Mouse (Mus musculus) hindbrain, embryonic 13.5 days (tissue): ENCODE data around the gene Tmem104. TPM values are rescaled to one million over a fixed set of nuclear protein-coding genes. Genes with fewer than 3 reads are reported as not detected.

Source experiments
- ATAC-seq: fragments of 200-750 bp; cut with Nextera tagmentation; 2 replicates; pipeline ENCODE4 v1.8.0; 2017; ENCODE audit warnings: moderate TSS enrichment; ENCODE audit not compliant: low FRiP score
- H3K27ac ChIP-seq: fragments of 300-500 bp; sonication (generic); 2 replicates; pipeline ENCODE4 v1.5.1; 2015; ENCODE audit warnings: inconsistent platforms, mild to moderate bottlenecking, moderate library complexity
- H3K27me3 ChIP-seq: fragments of 300-500 bp; sonication (generic); 2 replicates; pipeline ENCODE4 v1.6.1; 2015; ENCODE audit warnings: mild to moderate bottlenecking, inconsistent platforms
- H3K36me3 ChIP-seq: fragments of 300-500 bp; sonication (generic); 2 replicates; pipeline ENCODE4 v1.6.1; 2015; ENCODE audit warnings: mild to moderate bottlenecking, inconsistent platforms
- H3K4me1 ChIP-seq: fragments of 300-500 bp; sonication (generic); replicated peaks from 2 replicates; pipeline ENCODE4 v1.6.1; 2015; ENCODE audit warnings: inconsistent platforms
- H3K4me2 ChIP-seq: fragments of 300-500 bp; sonication (generic); 2 replicates; pipeline ENCODE4 v1.6.1; 2015; ENCODE audit warnings: inconsistent platforms, mild to moderate bottlenecking, moderate library complexity
- H3K4me3 ChIP-seq: fragments of 300-500 bp; sonication (generic); 2 replicates; pipeline ENCODE4 v1.5.1; 2015; ENCODE audit warnings: mild to moderate bottlenecking, inconsistent platforms
- H3K9ac ChIP-seq: fragments of 300-500 bp; sonication (generic); 2 replicates; pipeline ENCODE4 v1.6.1; 2015; ENCODE audit warnings: mild to moderate bottlenecking, inconsistent platforms
- H3K9me3 ChIP-seq: fragments of 300-500 bp; sonication (generic); 2 replicates; pipeline ENCODE4 v1.6.1; 2016; ENCODE audit warnings: inconsistent platforms
- WGBS: fragments of 180-500 bp; shearing (Covaris S2); methylation state at CpG from one replicate; pipeline ENCODE4 v1.1.7; 2015; 5-methylcytosine and 5-hydroxymethylcytosine counted together
- polyA plus RNA-seq: library from polyadenylated mRNA; unstranded; fragments of >200 nt; fragmentation: Nextera tagmentation; extraction: Ambion mirVana; gene quantifications from 2 replicates; pipeline ENCODE4 v1.2.1, GENCODE M21; 2015

Gene Tmem104
- polyA plus RNA-seq, 1 experiment from 2014 or later = 12.1 TPM

- Histone ChIP-seq H3K9ac (no peak overlapping the region), H3K4me1 (peaks cover 73% of the 10 kb centered on the region), H3K9me3 (no peaks in the 10 kb centered on the region), H3K27ac (no peak overlapping the region), H3K36me3 (peaks cover 24% of the 10 kb centered on the region), H3K4me3 (no peak overlapping the region), H3K4me2 (no peak overlapping the region), H3K27me3 (peaks cover 67% of the 10 kb centered on the region)
- ATAC-seq = no peak
- WGBS = 76% methylated on average over 3 of the region's 3 CpGs
Observed at GRCm38 (mm10) chr11:115242746-115243145, 55.5 kb downstream of the Tmem104 start.

DNA sequence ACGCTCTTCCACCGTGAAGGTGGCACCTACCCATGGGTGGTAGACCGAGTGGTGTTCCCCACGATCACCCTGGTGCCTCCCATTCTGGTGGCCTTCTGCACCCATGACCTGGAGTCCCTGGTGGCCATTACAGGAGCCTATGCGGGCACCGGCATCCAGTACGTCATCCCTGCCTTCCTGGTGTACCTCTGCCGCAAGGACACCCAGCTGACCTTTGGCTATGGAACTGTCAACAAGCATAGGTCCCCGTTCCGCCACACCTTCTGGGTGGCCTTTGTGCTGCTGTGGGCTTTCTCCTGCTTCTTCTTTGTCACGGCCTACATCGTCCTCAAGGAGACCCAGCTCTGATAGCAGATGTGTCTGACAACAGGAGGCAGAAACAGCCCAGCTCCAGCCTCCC, 56.5 kb downstream of the Tmem104 start:
- Histone ChIP-seq H3K27me3 (peaks cover 74% of the 10 kb centered on the region), H3K4me3 (no peak overlapping the region), H3K36me3 (peaks cover 24% of the 10 kb centered on the region), H3K4me2 (no peak overlapping the region), H3K4me1 (peaks cover 77% of the 10 kb centered on the region), H3K9me3 (no peaks in the 10 kb centered on the region), H3K27ac (no peak overlapping the region), H3K9ac (no peak overlapping the region)
- ATAC-seq = no peak
- 85% methylated on average over 12 of the region's 12 CpGs for WGBS

GRCm38 (mm10) chr11:115244840-115245239, 57.6 kb downstream of the Tmem104 start:
- Histone ChIP-seq H3K4me1 (peaks cover 74% of the 10 kb centered on the region), H3K9ac (no peak overlapping the region; the same call in 1 of the 2 replicates), H3K4me3 (no peak overlapping the region), H3K27ac (no peak overlapping the region), H3K27me3 (peaks cover 76% of the 10 kb centered on the region), H3K9me3 (no peaks in the 10 kb centered on the region), H3K4me2 (no peak overlapping the region), H3K36me3 (peaks cover 24% of the 10 kb centered on the region)
- no peak for ATAC-seq
- 72% methylated on average over 8 of the region's 8 CpGs for WGBS

DNA sequence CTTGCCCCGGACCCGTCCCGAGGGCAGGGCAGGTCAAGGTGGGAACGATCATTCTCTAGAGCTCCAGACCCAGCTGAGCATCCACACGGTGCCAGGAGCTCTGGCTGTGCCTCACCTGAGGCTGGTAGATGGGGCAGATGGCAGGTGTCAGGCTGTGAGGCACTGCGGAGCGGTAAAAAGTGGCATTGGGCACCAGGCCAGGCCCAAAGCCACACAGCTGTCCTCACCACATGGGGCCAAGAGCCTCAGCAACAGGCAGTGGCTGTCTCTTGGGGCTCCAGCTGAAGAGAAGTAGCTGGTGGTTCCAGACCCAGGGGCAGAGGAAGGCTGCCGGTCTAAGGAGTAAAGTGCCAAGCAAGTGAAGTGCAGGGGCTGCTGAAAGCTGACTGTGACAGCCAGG, 59.1 kb downstream of the Tmem104 start:
- no peak for ATAC-seq
- H3K4me3 ChIP-seq = no peak overlapping the region
- no peak overlapping the region; the same call in 1 of the 2 replicates for H3K9ac ChIP-seq
- H3K36me3 ChIP-seq = peaks cover 24% of the 10 kb centered on the region
- H3K9me3 ChIP-seq = no peaks in the 10 kb centered on the region
- no peak overlapping the region for H3K27ac ChIP-seq
- no peak overlapping the region for H3K4me2 ChIP-seq
- peaks cover 91% of the 10 kb centered on the region for H3K27me3 ChIP-seq
- peaks cover 73% of the 10 kb centered on the region for H3K4me1 ChIP-seq
- WGBS = 54% methylated on average over 8 of the region's 8 CpGs

DNA sequence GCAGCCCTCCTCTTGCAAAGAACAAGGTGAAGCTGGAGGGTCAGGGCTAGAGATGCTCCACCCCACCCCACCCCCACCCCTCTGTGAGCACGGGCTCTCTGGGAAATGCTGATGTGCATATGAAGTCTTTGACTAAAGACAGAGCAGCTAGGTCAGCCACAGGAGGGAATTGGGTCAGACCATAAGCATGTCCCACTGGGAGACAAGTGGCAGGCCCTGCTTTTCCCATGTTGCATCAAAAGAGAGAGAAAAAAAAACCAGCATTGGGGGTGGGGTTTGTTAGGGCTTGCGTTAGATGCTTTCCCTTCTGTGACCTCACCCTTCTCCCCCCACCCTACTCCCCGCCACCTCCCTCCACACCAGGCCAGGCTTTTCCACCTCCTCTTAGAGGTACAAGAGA, 60.0 kb downstream of the Tmem104 start:
- Histone ChIP-seq H3K27me3 (peaks cover 96% of the 10 kb centered on the region), H3K4me3 (no peak overlapping the region), H3K9me3 (no peaks in the 10 kb centered on the region), H3K4me2 (no peak overlapping the region), H3K36me3 (peaks cover 24% of the 10 kb centered on the region), H3K9ac (no peak overlapping the region), H3K4me1 (peaks cover 65% of the 10 kb centered on the region), H3K27ac (no peak overlapping the region)
- ATAC-seq = no peak
- WGBS = 13% methylated on average over 3 of the region's 3 CpGs

GRCm38 (mm10) chr11:115247945-115248344, 60.7 kb downstream of the Tmem104 start:
- Histone ChIP-seq H3K9me3 (no peaks in the 10 kb centered on the region), H3K27ac (no peak overlapping the region), H3K27me3 (peaks cover 97% of the 10 kb centered on the region), H3K4me3 (no peak overlapping the region), H3K9ac (no peak overlapping the region), H3K4me2 (no peak overlapping the region), H3K4me1 (peaks cover 59% of the 10 kb centered on the region), H3K36me3 (peaks cover 22% of the 10 kb centered on the region)
- 77% methylated on average over 6 of the region's 6 CpGs for WGBS
- ATAC-seq = no peak

GRCm38 (mm10) chr11:115249721-115250404, 62.6 kb downstream of the Tmem104 start:
- ATAC-seq = no peak

GRCm38 (mm10) chr11:115250405-115251090, 63.3 kb downstream of the Tmem104 start:
- peak overlapping the region; percentile 72 for H3K9ac ChIP-seq
- WGBS = under 1% methylated on average over 36 of the region's 36 CpGs
- H3K4me3 ChIP-seq = peak overlapping the region; percentile 47
- no peaks in the 10 kb centered on the region for H3K9me3 ChIP-seq
- peak; percentile 55; the same call in 1 of the 2 replicates for ATAC-seq
- H3K27me3 ChIP-seq = peaks cover 97% of the 10 kb centered on the region
- peak overlapping the region; percentile 93 for H3K4me2 ChIP-seq
- no peaks in the 10 kb centered on the region for H3K36me3 ChIP-seq
- H3K4me1 ChIP-seq = peaks cover 51% of the 10 kb centered on the region
- H3K27ac ChIP-seq = no peak overlapping the region

More at GRCm38 (mm10) chr11:115249721-115250404, 62.6 kb downstream of the Tmem104 start:
- H3K27ac ChIP-seq = no peak overlapping the region
- H3K27me3 ChIP-seq = peaks cover 96% of the 10 kb centered on the region
- peak overlapping the region; percentile 72 for H3K9ac ChIP-seq
- WGBS = 2% methylated on average over 63 of the region's 63 CpGs
- H3K9me3 ChIP-seq = no peaks in the 10 kb centered on the region
- peaks cover 3% of the 10 kb centered on the region for H3K36me3 ChIP-seq
- H3K4me2 ChIP-seq = peak overlapping the region; percentile 93
- peaks cover 57% of the 10 kb centered on the region for H3K4me1 ChIP-seq
- H3K4me3 ChIP-seq = peak overlapping the region; percentile 47

DNA sequence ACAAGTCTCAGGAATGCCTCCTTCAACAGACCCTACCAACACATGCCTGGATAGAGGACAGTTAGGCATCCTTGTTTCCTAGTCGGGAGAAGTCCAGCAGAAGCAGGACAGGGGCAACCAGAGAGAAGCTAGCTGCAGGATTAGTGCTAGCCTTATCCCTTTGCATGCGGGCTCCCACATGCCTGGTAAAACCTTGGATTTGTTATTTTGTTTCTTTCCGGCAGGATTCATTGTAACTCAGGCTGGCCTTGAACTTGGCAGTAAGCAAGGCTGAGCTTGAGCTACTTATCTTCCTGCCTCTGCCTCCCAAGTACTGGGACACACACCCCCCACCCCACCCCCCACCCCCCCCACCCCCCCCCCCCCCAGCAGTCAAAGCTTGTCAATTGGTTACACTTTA, 64.0 kb downstream of the Tmem104 start:
- H3K27ac ChIP-seq = no peak overlapping the region
- no peak for ATAC-seq
- no peak overlapping the region for H3K9ac ChIP-seq
- H3K4me1 ChIP-seq = peaks cover 44% of the 10 kb centered on the region
- H3K36me3 ChIP-seq = no peaks in the 10 kb centered on the region
- H3K4me3 ChIP-seq = no peak overlapping the region
- 62% methylated on average over 3 of the region's 3 CpGs for WGBS
- H3K27me3 ChIP-seq = peaks cover 97% of the 10 kb centered on the region
- no peaks in the 10 kb centered on the region for H3K9me3 ChIP-seq
- no peak overlapping the region for H3K4me2 ChIP-seq

GRCm38 (mm10) chr11:115257775-115258510, 70.7 kb downstream of the Tmem104 start:
- Histone ChIP-seq H3K9me3 (no peaks in the 10 kb centered on the region), H3K4me2 (peak overlapping the region; percentile 41), H3K36me3 (no peaks in the 10 kb centered on the region), H3K9ac (0 out of 2 replicates have a peak overlapping the region, but pooled peaks have one; percentile 29), H3K4me3 (peak overlapping the region; percentile 28; the same call in 1 of the 2 replicates), H3K27ac (no peak overlapping the region), H3K4me1 (peaks cover 7% of the 10 kb centered on the region), H3K27me3 (peaks cover 99% of the 10 kb centered on the region)
- WGBS = 14% methylated on average over 59 of the region's 59 CpGs
- peak; percentile 36; the same call in 1 of the 2 replicates for ATAC-seq

DNA sequence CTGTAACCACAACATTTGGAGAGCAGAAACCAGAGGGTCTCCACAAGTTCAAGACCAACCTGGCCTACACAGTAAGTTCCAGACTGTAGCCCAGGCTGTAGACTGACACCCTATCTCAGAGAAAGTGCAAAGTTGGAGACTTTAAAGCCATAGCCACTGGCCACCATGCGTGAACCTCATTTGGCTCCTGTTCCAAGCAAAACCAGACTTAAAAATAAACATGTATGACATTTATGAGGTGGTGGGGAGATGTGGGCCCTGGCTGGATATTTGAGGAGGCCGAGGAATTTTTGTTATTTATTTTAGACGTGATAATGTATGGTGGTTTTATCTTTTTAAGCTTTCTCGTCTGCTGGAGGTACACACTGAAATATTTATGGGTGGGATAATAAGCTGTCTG, 71.8 kb downstream of the Tmem104 start:
- peaks cover 99% of the 10 kb centered on the region for H3K27me3 ChIP-seq
- ATAC-seq = no peak
- WGBS = 88% methylated on average over 4 of the region's 4 CpGs

GRCm38 (mm10) chr11:115262954-115263353, 75.7 kb downstream of the Tmem104 start:
- no peaks in the 10 kb centered on the region for H3K9me3 ChIP-seq
- no peak overlapping the region for H3K4me3 ChIP-seq
- peaks cover 100% of the 10 kb centered on the region for H3K27me3 ChIP-seq
- peaks cover 2% of the 10 kb centered on the region; the same call in 1 of the 2 replicates for H3K36me3 ChIP-seq
- H3K9ac ChIP-seq = no peak overlapping the region
- no peak overlapping the region for H3K27ac ChIP-seq
- no peak for ATAC-seq
- WGBS = 83% methylated on average over 11 of the region's 11 CpGs
- H3K4me1 ChIP-seq = peaks cover 32% of the 10 kb centered on the region
- H3K4me2 ChIP-seq = no peak overlapping the region

More for the DNA sequence above, 71.8 kb downstream of the Tmem104 start:
- H3K36me3 ChIP-seq = no peaks in the 10 kb centered on the region
- H3K9ac ChIP-seq = no peak overlapping the region
- H3K4me3 ChIP-seq = no peak overlapping the region
- H3K27ac ChIP-seq = no peak overlapping the region
- H3K4me2 ChIP-seq = no peak overlapping the region
- no peaks in the 10 kb centered on the region for H3K9me3 ChIP-seq
- peaks cover 7% of the 10 kb centered on the region for H3K4me1 ChIP-seq
